9 mouse cellular contexts compared by ENCODE assay signal in the genomic region with DNA sequence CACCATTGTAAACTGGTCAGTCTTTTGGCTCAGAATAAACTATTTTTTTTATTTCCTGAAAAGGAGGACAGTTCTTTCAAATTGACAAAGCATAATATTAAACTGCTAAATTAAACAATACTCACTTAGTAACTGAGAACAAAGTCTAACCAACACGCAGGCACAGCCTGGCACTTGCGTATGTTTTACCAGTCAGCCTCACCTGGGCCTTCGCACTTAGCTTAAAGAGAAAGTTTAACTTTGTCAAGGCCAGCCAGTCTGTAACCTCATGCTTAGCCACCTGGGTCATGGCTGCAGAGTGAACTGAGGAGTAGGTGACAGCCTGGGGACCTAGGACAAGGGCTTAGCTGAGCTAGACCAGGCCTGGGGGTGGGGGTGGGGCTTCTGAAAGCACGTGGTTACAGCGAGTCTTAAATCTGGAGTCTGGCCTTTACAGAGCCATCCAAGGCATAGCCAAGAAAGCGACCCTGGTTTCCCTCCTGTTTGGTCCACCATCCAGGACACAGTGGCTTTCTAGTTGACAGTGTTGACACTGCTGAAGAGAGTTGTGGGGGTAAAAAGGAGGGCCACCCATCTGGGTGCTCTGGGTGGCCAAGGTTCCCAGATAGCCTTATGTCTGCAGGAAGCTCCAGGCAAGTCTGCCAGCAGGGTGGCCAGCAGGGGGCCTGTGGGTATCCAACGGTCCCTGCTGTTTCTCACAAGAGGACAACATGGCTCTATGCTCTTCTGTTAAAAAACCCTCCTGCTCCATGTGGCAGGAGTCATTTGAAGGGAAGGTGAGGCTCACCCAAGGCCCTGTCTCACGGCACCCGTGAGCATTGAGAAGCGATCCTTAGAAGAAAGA. TPM values are rescaled to one million over a fixed set of nuclear protein-coding genes. Genes with fewer than 3 reads are reported as not detected.
DNase-seq lines count a peak whose midpoint lies in the region; ATAC-seq and TF ChIP-seq lines count a peak whose summit lies in the region.
"Had no signal": no experiment of that assay in that cellular context is flagged by ENCODE, and none has a peak within 500 bp of the region (broad histone marks: within the 10 kb centered on the region; RNA-seq: fewer than 3 reads in every experiment).

No protein-coding gene starts in this region.

- no peak for ATAC-seq in inflammation-experienced regulatory T-cells, adult 6 months

- no peak overlapping the region for H3K27ac ChIP-seq in left cerebral cortex, adult 2 months
- H3K27ac ChIP-seq in liver, adult 2 months (replicated peaks; ENCODE audit: insufficient read depth, low read depth, low read length), result peak overlapping the region; percentile 38

- intact Hi-C loops in left cerebral cortex, adult 2 months (cut with DNase I), result no loop called here

- H3K4me3 ChIP-seq in left cerebral cortex, adult 2 months, result no peak overlapping the region
- H3K4me3 ChIP-seq in liver, adult 2 months (ENCODE audit: insufficient read depth, low read depth, low read length), result no peak overlapping the region

- no peak overlapping the region for H3K9ac ChIP-seq in liver, adult 2 months (ENCODE audit: low read depth, low read length)

- TF ChIP-seq POLR2A in liver, adult 2 months (IDR thresholded peaks at IDR 0.05; ENCODE audit: extremely low read depth, insufficient read depth, low read length), result no peak

- WGBS in liver, adult 2 months, result 50% methylated on average over 10 of the region's 10 CpGs

- peaks cover 23% of the 10 kb centered on the region for H3K4me1 ChIP-seq in liver, adult 2 months (ENCODE audit: control insufficient read depth, insufficient read depth, low read length)

- H3K79me2 ChIP-seq in liver, adult 2 months (ENCODE audit: control insufficient read depth, insufficient read depth, low read length), result no peaks in the 10 kb centered on the region

- no peaks in the 10 kb centered on the region for H3K27me3 ChIP-seq in liver, adult 2 months (ENCODE audit: control insufficient read depth, insufficient read depth, low read length)

- no peaks in the 10 kb centered on the region for H3K36me3 ChIP-seq in liver, adult 2 months (ENCODE audit: control insufficient read depth, insufficient read depth, low read length)

- no peak for DNase-seq in left cerebral cortex, adult 2 months (ENCODE audit: extremely low spot score in 1 of 2, low spot score in 2 of 2)
- DNase-seq in left cerebral cortex, adult 8-10 months (ENCODE audit: low spot score in 2 of 2), result no peak
- peak; percentile 34 for DNase-seq in adrenal gland, postnatal 25 days
- peak; percentile 22 to 42 for DNase-seq in cerebellum, postnatal 14 days
- peak; percentile 92 for DNase-seq in liver, adult 2 months (ENCODE audit: extremely low read depth, low read depth, low spot score)
- no peak for DNase-seq in urinary bladder, postnatal 36 days (ENCODE audit: low spot score in 2 of 2)
- DNase-seq in heart, adult 11 months, result no peak

- TF ChIP-seq CTCF in left cerebral cortex, adult 2 months (IDR thresholded peaks at IDR 0.05), result peak; percentile 48
- TF ChIP-seq CTCF in liver, adult 2 months (IDR thresholded peaks at IDR 0.05; ENCODE audit: low read depth, low read length), result peak; percentile 50

RNA-seq across cellular contexts. Expression of gene Spdye4c, which starts 24.5 kb away (rescaled TPM):
- total RNA-seq in left cerebral cortex, adult 2 months (2021), result not detected
- total RNA-seq in left cerebral cortex, adult 8-10 months (2022), result not detected
- not detected in 2 replicates for total RNA-seq in adrenal gland, postnatal 25 days (2021)
- total RNA-seq in liver, adult 2 months (2014; rRNA removed), result not detected in 2 replicates
- polyA plus RNA-seq in liver, adult 2 months (2012; rRNA removed), result not detected in 2 replicates
- polyA plus RNA-seq in inflammation-experienced regulatory T-cells, adult 6 months (2017; shearing (Covaris generic)), result not detected
- total RNA-seq: layer of hippocampus, postnatal 25 days had no signal

Comparison
In these comparisons a context has a peak if more than half of its experiments do, and no peak if none do; other contexts are left out.
1. DNase-seq: peak in adrenal gland, postnatal 25 days (single experiment), cerebellum, postnatal 14 days (2 of 2) and liver, adult 2 months (single experiment); none in left cerebral cortex, adult 2 months (0 of 2), left cerebral cortex, adult 8-10 months (0 of 2), urinary bladder, postnatal 36 days (0 of 2) and heart, adult 11 months (single experiment).